Mouse (Mus musculus) ES-E14 (cell line): ENCODE data around the gene Smc1b.

ENCODE experiments used
- CHD2 ChIP-seq: IDR thresholded peaks from 2 replicates; pipeline ENCODE4 v1.6.1; 2014; ENCODE audit warnings: mild to moderate bottlenecking, low read depth, low read length, inconsistent platforms
- HCFC1 ChIP-seq: IDR thresholded peaks from 2 replicates; pipeline ENCODE4 v1.6.1; 2012; ENCODE audit warnings: low read length, inconsistent platforms, borderline replicate concordance; ENCODE audit not compliant: insufficient read depth
- MAFK ChIP-seq: IDR thresholded peaks from 2 replicates; pipeline ENCODE4 v1.6.1; 2014; ENCODE audit warnings: mild to moderate bottlenecking, low read depth, low read length, inconsistent platforms; ENCODE audit not compliant: insufficient read depth
- ZC3H11A ChIP-seq: IDR thresholded peaks from 2 replicates; pipeline ENCODE4 v1.6.1; 2012; ENCODE audit warnings: low read depth, mild to moderate bottlenecking, inconsistent platforms, low read length, borderline replicate concordance
- ZNF384 ChIP-seq: IDR thresholded peaks from 2 replicates; pipeline ENCODE4 v1.6.1; 2012; ENCODE audit warnings: low read depth, low read length, inconsistent platforms

- TF ChIP-seq MAFK: no peak
- no peak for TF ChIP-seq CHD2
- no peak for TF ChIP-seq HCFC1
- TF ChIP-seq ZNF384: no peak
- TF ChIP-seq ZC3H11A: no peak
These were observed 20.8 kb upstream of the Smc1b start for GRCm38 (mm10) chr15:85152577-85152976.
